In the genomic region with DNA sequence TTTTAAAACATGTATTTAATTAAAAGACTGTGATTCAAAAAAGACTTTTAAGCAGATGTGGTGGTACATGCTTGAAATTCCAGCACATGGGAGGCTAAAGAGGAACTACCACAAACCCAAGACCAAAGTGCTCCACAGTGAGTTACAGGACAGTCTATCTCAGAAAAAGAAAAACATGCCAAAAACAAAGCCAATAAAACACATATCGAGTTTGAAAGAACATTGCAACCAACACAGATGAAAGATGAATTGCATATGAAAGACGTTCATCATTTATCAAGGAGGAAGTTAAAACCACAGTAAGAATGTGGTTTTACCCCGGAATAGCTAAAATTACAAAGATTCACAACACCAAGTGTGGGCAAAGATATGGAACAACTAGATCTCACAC, we compare ENCODE assay signal across 19 mouse cellular contexts. TPM values are rescaled to one million over a fixed set of nuclear protein-coding genes. Genes with fewer than 3 reads are reported as not detected.
A peak's percentile ranks its signal among the peaks of the same experiment; 100 is the strongest.
DNase-seq lines count a peak whose midpoint lies in the region; ATAC-seq and TF ChIP-seq lines count a peak whose summit lies in the region.
"Had no signal": no experiment of that assay in that cellular context is flagged by ENCODE, and none has a peak within 500 bp of the region (broad histone marks: within the 10 kb centered on the region; RNA-seq: fewer than 3 reads in every experiment).

No protein-coding gene starts in this region.

- no peak overlapping the region for H3K4me2 ChIP-seq in heart, embryonic 15.5 days
- H3K4me2 ChIP-seq in forebrain, postnatal 0 days (ENCODE audit: low read depth): no peak overlapping the region
- H3K4me2 ChIP-seq: forebrain, embryonic 13.5 days; midbrain, embryonic 13.5 days had no signal

- H3K9me3 ChIP-seq in heart, embryonic 15.5 days (replicated peaks): no peaks in the 10 kb centered on the region
- 0 out of 2 replicates have a peak, but pooled peaks cover 2% of the 10 kb centered on the region for H3K9me3 ChIP-seq in G1E (replicated peaks)
- H3K9me3 ChIP-seq in forebrain, postnatal 0 days (ENCODE audit: low read length): no peaks in the 10 kb centered on the region
- H3K9me3 ChIP-seq: embryonic facial prominence, embryonic 10.5 days; forebrain, embryonic 13.5 days; midbrain, embryonic 13.5 days had no signal

- no peak for ATAC-seq in heart, embryonic 15.5 days (replicated peaks; ENCODE audit: insufficient number of reproducible peaks, insufficient read depth, low FRiP score, low read depth)
- ATAC-seq in G1E (ENCODE audit: extremely low read depth, insufficient number of reproducible peaks, low FRiP score, poor library complexity, severe bottlenecking): peak; percentile 73
- ATAC-seq in hematopoietic stem cell, adult 5-6 weeks (replicated peaks in 1 of 2; ENCODE audit: insufficient read depth in 1 of 2, low FRiP score in 2 of 2, low TSS enrichment in 1 of 2, low read depth in 1 of 2, poor library complexity in 2 of 2, severe bottlenecking in 2 of 2): peak; percentile 78 to 81
- no peak for ATAC-seq in forebrain, postnatal 0 days
- ATAC-seq in cerebellum, adult (ENCODE audit: insufficient number of reproducible peaks, low FRiP score, low TSS enrichment): no peak
- ATAC-seq: forebrain, embryonic 13.5 days; midbrain, embryonic 13.5 days had no signal

- peaks cover 10% of the 10 kb centered on the region for H3K4me1 ChIP-seq in heart, embryonic 15.5 days (replicated peaks)
- peaks cover 5% of the 10 kb centered on the region; the same call in 1 of the 2 replicates for H3K4me1 ChIP-seq in heart, adult 2 months (ENCODE audit: control insufficient read depth, insufficient read depth, low read length)
- H3K4me1 ChIP-seq in G1E (ENCODE audit: insufficient read depth, low read depth, low read length): peaks cover 26% of the 10 kb centered on the region
- H3K4me1 ChIP-seq in forebrain, postnatal 0 days (ENCODE audit: insufficient read depth): no peaks in the 10 kb centered on the region
- H3K4me1 ChIP-seq: embryonic facial prominence, embryonic 10.5 days; forebrain, embryonic 13.5 days; midbrain, embryonic 13.5 days had no signal

- no peaks in the 10 kb centered on the region for H3K79me2 ChIP-seq in heart, adult 2 months (replicated peaks; ENCODE audit: control insufficient read depth, insufficient read depth, low read length)

- H3K27ac ChIP-seq in heart, embryonic 15.5 days: 0 out of 2 replicates have a peak overlapping the region, but pooled peaks have one; percentile 31
- H3K27ac ChIP-seq in heart, adult 2 months: no peak overlapping the region
- H3K27ac ChIP-seq in forebrain, postnatal 0 days (ENCODE audit: low read depth, low read length): no peak overlapping the region
- H3K27ac ChIP-seq: embryonic facial prominence, embryonic 10.5 days; forebrain, embryonic 13.5 days; midbrain, embryonic 13.5 days had no signal

- WGBS in heart, embryonic 15.5 days: 71% methylated on average over 3 of the region's 3 CpGs
- 51% methylated on average over 3 of the region's 3 CpGs for WGBS in heart, adult 2 months
- 92% methylated on average over 3 of the region's 3 CpGs for WGBS in forebrain, postnatal 0 days

- intact Hi-C loops in heart, adult 2 months (cut with DNase I): no loop called here

- no peak overlapping the region for H3K9ac ChIP-seq in heart, embryonic 15.5 days
- no peak overlapping the region for H3K9ac ChIP-seq in heart, adult 2 months (ENCODE audit: low read depth, low read length)
- no peak overlapping the region for H3K9ac ChIP-seq in forebrain, postnatal 0 days
- H3K9ac ChIP-seq: forebrain, embryonic 13.5 days; midbrain, embryonic 13.5 days had no signal

- H3K4me3 ChIP-seq in heart, embryonic 15.5 days: no peak overlapping the region
- no peak overlapping the region for H3K4me3 ChIP-seq in heart, adult 2 months
- H3K4me3 ChIP-seq in G1E (ENCODE audit: low read depth, low read length): no peak overlapping the region
- H3K4me3 ChIP-seq in forebrain, postnatal 0 days (ENCODE audit: low read depth, low read length): no peak overlapping the region
- H3K4me3 ChIP-seq: embryonic facial prominence, embryonic 10.5 days; forebrain, embryonic 13.5 days; midbrain, embryonic 13.5 days had no signal

- H3K27me3 ChIP-seq in heart, embryonic 15.5 days: no peaks in the 10 kb centered on the region
- no peaks in the 10 kb centered on the region for H3K27me3 ChIP-seq in heart, adult 2 months (ENCODE audit: control insufficient read depth, insufficient read depth, low read length)
- H3K27me3 ChIP-seq in G1E (ENCODE audit: insufficient read depth, low read length): no peaks in the 10 kb centered on the region
- H3K27me3 ChIP-seq in forebrain, postnatal 0 days (ENCODE audit: insufficient read depth, low read length): no peaks in the 10 kb centered on the region
- H3K27me3 ChIP-seq: forebrain, embryonic 13.5 days; midbrain, embryonic 13.5 days had no signal

- no peak for DNase-seq in heart, adult 2 months
- DNase-seq in G1E (ENCODE audit: low spot score): peak; percentile 25
- DNase-seq in naive thymus-derived CD4-positive, alpha-beta T cell, adult 2 months (ENCODE audit: low read depth): peak; percentile 76
- DNase-seq in adrenal gland, postnatal 25 days: no peak
- DNase-seq in forebrain, postnatal 0 days: no peak
- DNase-seq: adrenal gland, postnatal 36 days; cerebellum, postnatal 10 days; heart, postnatal 4 days; kidney, adult 9 months; kidney, postnatal 4 days; lung, adult 18-20 months; retina, postnatal 1 day; thymus, adult 18-20 months had no signal

- no peak for TF ChIP-seq EP300 in heart, adult 2 months (IDR thresholded peaks at IDR 0.05; ENCODE audit: insufficient read depth, low read depth, low read length)

- TF ChIP-seq POLR2A in heart, adult 2 months (IDR thresholded peaks at IDR 0.05; ENCODE audit: insufficient read depth, low read depth, low read length): no peak

- TF ChIP-seq CTCF in heart, adult 2 months (IDR thresholded peaks at IDR 0.05): no peak
- no peak for TF ChIP-seq CTCF in G1E (IDR thresholded peaks at IDR 0.05; ENCODE audit: low read depth, low read length)
- no peak for TF ChIP-seq CTCF in forebrain, postnatal 0 days (IDR thresholded peaks at IDR 0.05; ENCODE audit: low read depth)

- peaks cover 20% of the 10 kb centered on the region for H3K36me3 ChIP-seq in heart, embryonic 15.5 days
- peaks cover 11% of the 10 kb centered on the region for H3K36me3 ChIP-seq in heart, adult 2 months (ENCODE audit: control insufficient read depth, insufficient read depth, low read length)
- peaks cover 30% of the 10 kb centered on the region for H3K36me3 ChIP-seq in G1E (replicated peaks)
- H3K36me3 ChIP-seq in forebrain, postnatal 0 days (ENCODE audit: insufficient read depth): peaks cover 16% of the 10 kb centered on the region

RNA-seq across cellular contexts. Expression of gene Fbxo33, which starts 12.5 kb away (rescaled TPM):
- 5.1 and 5.3 TPM in 2 replicates for polyA plus RNA-seq in heart, embryonic 15.5 days (2015; fragmentation: Nextera tagmentation; extraction: Ambion mirVana)
- 10 to 100 TPM in 1 of 2 experiments, 1 to 10 TPM in 1; 6.4 to 10.2 TPM for total RNA-seq in heart, adult 2 months (2021)
- 3.3 and 12.0 TPM in 2 replicates for polyA plus RNA-seq in heart, adult 2 months (2012; rRNA removed)
- 29.1 and 31.2 TPM in 2 replicates for total RNA-seq in G1E (2014; fragmentation: Nextera tagmentation)
- total RNA-seq in G1E (2017): 37.4 and 37.5 TPM in 2 replicates
- polyA plus RNA-seq in G1E (2012): 6.1 and 9.1 TPM in 2 replicates
- 51.4 and 58.1 TPM in 2 replicates for total RNA-seq in hematopoietic stem cell, adult 5-6 weeks (2017)
- total RNA-seq in adrenal gland, postnatal 25 days (2021): 29.2 and 43.3 TPM in 2 replicates
- 18.5 and 21.1 TPM in 2 replicates for total RNA-seq in forebrain, postnatal 0 days (2014; rRNA removed)
- 7.4 and 8.2 TPM in 2 replicates for polyA plus RNA-seq in forebrain, postnatal 0 days (2015; fragmentation: Nextera tagmentation; extraction: Ambion mirVana)

Comparison
In these comparisons a context has a peak if more than half of its experiments do, and no peak if none do; other contexts are left out.
1. ATAC-seq: peak in G1E (single experiment) and hematopoietic stem cell, adult 5-6 weeks (2 of 2); none in heart, embryonic 15.5 days (single experiment), forebrain, postnatal 0 days (single experiment) and cerebellum, adult (single experiment).
2. DNase-seq: peak in G1E (single experiment) and naive thymus-derived CD4-positive, alpha-beta T cell, adult 2 months (single experiment); none in heart, adult 2 months (0 of 2), adrenal gland, postnatal 25 days (single experiment) and forebrain, postnatal 0 days (single experiment).